Mouse (Mus musculus): ENCODE results near the gene 9230102O04Rik. TPM values are rescaled to one million over a fixed set of nuclear protein-coding genes. Genes with fewer than 3 reads are reported as not detected.

The 9230102O04Rik gene
- polyA plus RNA-seq, 1 experiment from 2014 or later: 7.2 TPM

DNA sequence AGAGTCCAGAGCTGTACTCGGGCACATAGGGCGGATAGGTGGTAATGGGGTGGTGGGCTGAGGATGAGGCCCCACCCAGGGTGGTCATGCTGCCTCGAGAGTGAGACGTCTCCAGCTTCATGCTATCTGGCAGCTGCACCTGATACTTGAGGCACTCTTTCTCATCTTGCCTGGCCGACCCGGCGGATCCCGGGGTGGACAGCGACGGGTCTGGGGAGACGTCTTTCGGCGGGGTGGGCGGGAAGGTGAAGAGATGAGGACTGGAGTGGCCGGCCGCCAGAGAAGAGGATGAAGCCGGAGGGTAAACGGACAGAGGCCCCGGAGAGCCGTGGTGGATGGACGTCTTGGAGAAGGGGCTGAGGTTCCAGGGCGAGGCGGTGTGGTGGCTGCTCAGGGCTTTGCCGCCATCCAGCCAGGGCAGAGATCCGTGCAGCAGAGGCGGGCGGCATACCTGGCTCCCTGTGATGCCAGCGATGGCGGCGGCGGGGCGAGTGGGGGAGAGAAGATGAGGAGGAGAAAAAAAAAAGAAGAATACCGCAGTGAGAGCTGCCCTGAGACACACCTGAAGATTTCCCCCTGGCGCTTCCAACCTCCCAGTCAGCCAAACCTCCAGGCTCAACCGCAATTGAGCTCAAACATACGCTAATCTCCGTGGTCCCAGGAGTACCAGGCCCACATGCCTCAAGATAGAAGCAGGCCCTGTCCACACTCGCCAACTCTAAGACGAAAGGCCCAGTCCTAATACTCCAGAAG lies 14.7 kb downstream of the 9230102O04Rik start:
- ATAC-seq (ENCODE audit: low FRiP score, low TSS enrichment): no peak
- WGBS: 17% methylated on average over 38 of the region's 39 CpGs
- H3K9ac ChIP-seq (replicated peaks; ENCODE audit: low read length): peak overlapping the region; percentile 70

DNA sequence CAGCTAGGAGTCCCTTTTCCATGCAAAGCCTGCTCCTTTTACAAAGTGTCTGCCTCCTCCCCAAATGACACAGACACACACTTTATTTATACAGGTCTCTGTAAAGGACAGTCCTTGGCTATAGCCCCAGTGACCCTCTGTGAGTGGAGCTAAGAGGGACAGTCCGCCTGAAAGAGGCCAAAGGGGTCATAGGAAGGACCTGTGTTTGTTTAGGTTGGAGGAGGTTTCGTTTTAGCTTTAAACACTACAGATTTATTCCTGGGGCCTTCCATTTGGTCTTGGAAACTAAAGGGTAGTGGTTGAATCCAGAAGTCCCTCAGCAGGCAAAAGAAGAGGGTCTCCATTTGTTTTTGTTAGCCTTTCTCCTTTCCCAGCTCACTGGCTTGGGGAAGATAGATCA lies 15.6 kb downstream of the 9230102O04Rik start:
- Histone ChIP-seq H3K27me3 (ENCODE audit: insufficient read depth, low read length) (peaks cover 83% of the 10 kb centered on the region), H3K4me2 (replicated peaks; ENCODE audit: low read depth, low read length) (peak overlapping the region; percentile 90)
- WGBS: 28% methylated on average over 2 of the region's 2 CpGs

More for the DNA sequence above, 14.7 kb downstream of the 9230102O04Rik start:
- Histone ChIP-seq H3K27me3 (ENCODE audit: insufficient read depth, low read length) (peaks cover 77% of the 10 kb centered on the region), H3K4me2 (replicated peaks; ENCODE audit: low read depth, low read length) (peak overlapping the region; percentile 90), H3K27ac (ENCODE audit: low read length) (peak overlapping the region; percentile 81), H3K9me3 (ENCODE audit: low read length) (no peaks in the 10 kb centered on the region), H3K4me3 (ENCODE audit: low read length) (peak overlapping the region; percentile 55), H3K36me3 (ENCODE audit: insufficient read depth, low read length) (no peaks in the 10 kb centered on the region), H3K4me1 (ENCODE audit: insufficient read depth, low read length) (peaks cover 12% of the 10 kb centered on the region; the same call in 1 of the 2 replicates)

DNA sequence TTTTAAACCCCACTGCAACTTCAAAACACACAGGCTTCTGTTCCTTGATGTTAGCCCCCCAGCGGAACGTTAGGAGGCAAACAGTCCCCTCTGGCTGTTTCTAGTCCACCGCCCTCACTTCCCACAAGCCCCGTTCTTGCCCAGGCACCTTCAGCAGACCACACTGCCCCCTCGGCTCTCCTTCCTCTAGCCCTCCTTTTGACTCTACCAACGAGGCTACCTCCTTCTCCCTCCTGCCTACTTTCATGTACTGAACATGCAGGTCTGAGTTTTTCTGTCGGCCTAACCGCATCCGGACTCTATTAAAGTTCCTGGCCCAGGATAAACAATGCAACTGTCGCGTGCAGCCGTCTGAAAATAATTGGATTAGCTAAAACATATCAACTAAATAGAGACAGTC lies 16.7 kb downstream of the 9230102O04Rik start:
- WGBS: 13% methylated on average over 12 of the region's 12 CpGs
- peak overlapping the region; percentile 51 for H3K9ac ChIP-seq (replicated peaks; ENCODE audit: low read length)
- peak overlapping the region; percentile 67 for H3K27ac ChIP-seq (ENCODE audit: low read length)
- H3K4me2 ChIP-seq (replicated peaks; ENCODE audit: low read depth, low read length): peak overlapping the region; percentile 90
- H3K36me3 ChIP-seq (ENCODE audit: insufficient read depth, low read length): no peaks in the 10 kb centered on the region
- peak overlapping the region; percentile 55 for H3K4me3 ChIP-seq (ENCODE audit: low read length)
- ATAC-seq (ENCODE audit: low FRiP score, low TSS enrichment): no peak; the same call in 1 of the 2 replicates
- H3K27me3 ChIP-seq (ENCODE audit: insufficient read depth, low read length): peaks cover 88% of the 10 kb centered on the region
- no peaks in the 10 kb centered on the region for H3K9me3 ChIP-seq (ENCODE audit: low read length)
- H3K4me1 ChIP-seq (ENCODE audit: insufficient read depth, low read length): peaks cover 3% of the 10 kb centered on the region; the same call in 1 of the 2 replicates

More for the DNA sequence above, 15.6 kb downstream of the 9230102O04Rik start:
- Histone ChIP-seq H3K27ac (ENCODE audit: low read length) (peak overlapping the region; percentile 81; the same call in 1 of the 2 replicates), H3K36me3 (ENCODE audit: insufficient read depth, low read length) (no peaks in the 10 kb centered on the region), H3K9ac (replicated peaks; ENCODE audit: low read length) (peak overlapping the region; percentile 70), H3K4me1 (ENCODE audit: insufficient read depth, low read length) (peaks cover 11% of the 10 kb centered on the region; the same call in 1 of the 2 replicates), H3K9me3 (ENCODE audit: low read length) (no peaks in the 10 kb centered on the region), H3K4me3 (ENCODE audit: low read length) (peak overlapping the region; percentile 55)
- ATAC-seq (ENCODE audit: low FRiP score, low TSS enrichment): no peak

DNA sequence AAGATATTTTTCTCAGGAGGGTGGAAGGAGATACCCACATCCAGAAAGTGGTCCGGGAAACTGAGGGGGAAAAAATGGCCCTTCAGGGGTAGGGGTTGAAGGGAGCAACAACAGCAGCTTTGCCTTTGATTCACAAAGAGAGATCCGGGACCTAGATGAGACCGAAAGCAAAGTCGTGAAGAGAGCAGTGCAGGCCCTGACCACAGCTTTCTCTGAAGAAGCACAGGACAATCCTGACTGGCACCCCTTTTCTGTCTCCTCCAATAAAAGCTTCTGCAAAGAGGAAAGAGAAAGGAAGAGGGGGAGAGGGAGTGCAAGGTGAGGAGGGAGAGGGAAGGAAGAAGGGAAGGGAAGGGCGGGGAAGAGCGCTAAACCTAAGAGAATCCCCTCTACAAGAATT lies 17.5 kb downstream of the 9230102O04Rik start:
- Histone ChIP-seq H3K4me1 (ENCODE audit: insufficient read depth, low read length) (peaks cover 3% of the 10 kb centered on the region; the same call in 1 of the 2 replicates), H3K9me3 (ENCODE audit: low read length) (no peaks in the 10 kb centered on the region), H3K4me2 (replicated peaks; ENCODE audit: low read depth, low read length) (peak overlapping the region; percentile 90), H3K27ac (ENCODE audit: low read length) (peak overlapping the region; percentile 63), H3K4me3 (ENCODE audit: low read length) (peak overlapping the region; percentile 55), H3K36me3 (ENCODE audit: insufficient read depth, low read length) (no peaks in the 10 kb centered on the region), H3K9ac (replicated peaks; ENCODE audit: low read length) (peak overlapping the region; percentile 51), H3K27me3 (ENCODE audit: insufficient read depth, low read length) (peaks cover 87% of the 10 kb centered on the region)
- no peak for ATAC-seq (ENCODE audit: low FRiP score, low TSS enrichment)
- 33% methylated on average over 6 of the region's 6 CpGs for WGBS

DNA sequence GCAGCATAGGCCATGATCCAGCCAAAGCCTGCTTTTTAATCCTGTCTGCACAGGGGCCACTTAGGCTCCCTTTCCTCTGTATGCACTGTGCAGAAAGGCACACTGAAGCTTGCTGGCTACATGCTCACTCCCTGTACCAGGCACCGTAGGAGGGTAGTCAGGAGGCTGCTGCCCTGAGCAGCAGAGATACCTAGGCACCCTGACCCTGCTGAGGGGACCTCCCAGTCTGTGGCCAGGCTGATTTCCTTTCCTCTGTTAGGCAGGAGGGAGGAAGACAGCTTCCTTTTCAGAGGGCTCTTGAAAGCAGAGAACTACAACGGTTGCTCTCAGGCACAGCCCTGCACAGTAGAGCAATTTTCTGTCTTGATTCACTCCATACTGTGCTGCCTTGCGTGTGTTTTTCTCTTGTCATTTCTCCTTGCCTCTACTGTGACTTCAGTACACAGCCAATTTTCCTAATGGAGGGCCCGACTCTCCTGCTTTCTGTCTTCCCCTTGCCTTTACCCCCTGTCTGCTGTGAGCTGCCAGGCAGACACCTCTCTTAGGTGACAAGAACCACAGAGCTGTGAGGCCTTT lies 18.1 kb downstream of the 9230102O04Rik start:
- H3K4me3 ChIP-seq (ENCODE audit: low read length): peak overlapping the region; percentile 55
- no peaks in the 10 kb centered on the region for H3K9me3 ChIP-seq (ENCODE audit: low read length)
- 0 out of 2 replicates have a peak, but pooled peaks have one; percentile 35 for ATAC-seq (ENCODE audit: low FRiP score, low TSS enrichment)
- H3K36me3 ChIP-seq (ENCODE audit: insufficient read depth, low read length): 0 out of 2 replicates have a peak, but pooled peaks cover 2% of the 10 kb centered on the region
- peak overlapping the region; percentile 51 for H3K9ac ChIP-seq (replicated peaks; ENCODE audit: low read length)
- peak overlapping the region; percentile 63 for H3K27ac ChIP-seq (ENCODE audit: low read length)
- 23% methylated on average over 4 of the region's 4 CpGs for WGBS
- H3K27me3 ChIP-seq (ENCODE audit: insufficient read depth, low read length): peaks cover 86% of the 10 kb centered on the region
- peaks cover 3% of the 10 kb centered on the region; the same call in 1 of the 2 replicates for H3K4me1 ChIP-seq (ENCODE audit: insufficient read depth, low read length)
- peak overlapping the region; percentile 90 for H3K4me2 ChIP-seq (replicated peaks; ENCODE audit: low read depth, low read length)

DNA sequence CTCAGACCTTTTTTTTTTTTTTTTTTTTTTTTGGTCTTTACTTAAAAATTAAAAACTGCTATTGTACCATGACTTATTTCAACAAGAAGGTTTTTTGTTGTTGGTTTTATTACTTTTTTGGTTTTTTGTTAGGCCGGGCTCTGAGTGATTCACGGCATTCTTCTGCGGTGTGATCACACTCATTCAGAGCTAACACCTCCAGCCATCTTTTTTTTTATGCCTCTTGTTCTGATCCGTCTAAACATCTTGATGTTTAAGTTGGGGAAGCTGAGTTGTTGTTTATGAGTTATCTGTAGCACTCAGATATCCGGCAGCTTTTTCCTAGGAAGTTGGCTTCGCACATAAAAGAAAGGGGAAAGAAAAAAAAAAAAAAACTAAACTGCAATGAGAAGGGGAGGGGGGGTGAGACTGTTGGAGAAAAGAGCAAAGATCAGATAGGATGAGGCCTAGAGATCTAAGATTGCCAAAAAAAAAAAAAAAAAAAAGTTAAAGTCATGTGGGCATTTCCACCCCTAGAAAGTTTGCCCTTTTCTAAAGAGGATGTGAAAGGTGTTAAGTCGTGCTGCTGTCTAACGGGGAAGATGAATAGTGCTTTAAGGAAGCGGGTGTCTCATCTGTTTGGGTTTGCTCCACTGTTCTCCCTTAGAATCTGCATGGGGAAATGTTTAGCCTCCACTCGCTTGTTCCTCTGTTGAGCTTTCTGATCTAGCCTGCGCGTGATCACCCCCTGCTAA lies 22.1 kb downstream of the 9230102O04Rik start:
- WGBS: 39% methylated on average over 12 of the region's 12 CpGs
- 0 out of 2 replicates have a peak, but pooled peaks cover 2% of the 10 kb centered on the region for H3K36me3 ChIP-seq (ENCODE audit: insufficient read depth, low read length)
- no peak for ATAC-seq (ENCODE audit: low FRiP score, low TSS enrichment)
- no peak overlapping the region for H3K27ac ChIP-seq (ENCODE audit: low read length)
- no peaks in the 10 kb centered on the region for H3K9me3 ChIP-seq (ENCODE audit: low read length)
- no peak overlapping the region; the same call in 1 of the 2 replicates for H3K9ac ChIP-seq (replicated peaks; ENCODE audit: low read length)
- no peaks in the 10 kb centered on the region for H3K4me1 ChIP-seq (ENCODE audit: insufficient read depth, low read length)
- peak overlapping the region; percentile 4; the same call in 1 of the 2 replicates for H3K4me2 ChIP-seq (replicated peaks; ENCODE audit: low read depth, low read length)
- peak overlapping the region; percentile 18; the same call in 1 of the 2 replicates for H3K4me3 ChIP-seq (ENCODE audit: low read length)
- H3K27me3 ChIP-seq (ENCODE audit: insufficient read depth, low read length): peaks cover 48% of the 10 kb centered on the region

DNA sequence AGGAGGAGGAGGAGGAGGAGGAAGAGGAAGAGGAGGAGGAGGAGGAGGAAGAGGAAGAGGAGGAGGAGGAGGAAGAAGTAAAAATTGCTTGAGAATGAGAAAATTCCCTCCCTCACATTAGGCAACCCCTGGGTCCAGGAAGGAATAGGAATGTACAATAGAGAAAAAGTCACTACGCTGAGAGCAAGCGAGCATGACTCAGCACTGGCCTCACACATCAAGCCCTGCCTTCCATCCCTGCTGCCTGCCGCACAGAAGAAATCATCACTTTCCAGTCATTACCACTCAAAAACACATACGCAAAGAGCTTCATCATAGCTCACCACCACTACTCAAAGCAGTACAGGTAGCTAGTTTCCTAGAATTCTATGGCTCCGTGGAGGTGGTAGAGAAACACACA lies 28.6 kb downstream of the 9230102O04Rik start:
- Histone ChIP-seq H3K4me2 (replicated peaks; ENCODE audit: low read depth, low read length) (no peak overlapping the region), H3K27me3 (ENCODE audit: insufficient read depth, low read length) (no peaks in the 10 kb centered on the region), H3K9ac (replicated peaks; ENCODE audit: low read length) (no peak overlapping the region), H3K27ac (ENCODE audit: low read length) (no peak overlapping the region), H3K9me3 (ENCODE audit: low read length) (no peaks in the 10 kb centered on the region), H3K4me3 (ENCODE audit: low read length) (no peak overlapping the region), H3K36me3 (ENCODE audit: insufficient read depth, low read length) (no peaks in the 10 kb centered on the region), H3K4me1 (ENCODE audit: insufficient read depth, low read length) (no peaks in the 10 kb centered on the region)
- no peak for ATAC-seq (ENCODE audit: low FRiP score, low TSS enrichment)
- WGBS: 76% methylated on average over 5 of the region's 5 CpGs

DNA sequence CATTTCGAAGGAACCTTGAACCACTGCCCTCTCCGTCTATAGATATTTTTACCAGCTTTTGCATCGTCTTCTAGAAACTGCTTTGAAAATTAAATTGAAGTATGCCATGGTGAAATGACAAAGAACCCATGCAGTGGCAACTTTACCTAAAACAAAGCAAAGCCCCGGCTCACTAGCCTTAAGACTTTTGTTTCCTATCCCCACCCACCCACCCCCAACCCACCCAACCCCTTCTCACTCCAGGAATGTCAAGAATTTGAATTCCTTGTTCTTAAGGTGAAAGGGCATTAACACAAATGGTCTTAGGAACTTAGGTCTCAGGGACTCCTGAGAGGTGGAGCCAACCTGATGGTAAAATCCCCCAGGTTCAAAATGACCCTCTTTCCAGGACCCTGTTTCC lies 33.5 kb downstream of the 9230102O04Rik start:
- WGBS: 59% methylated on average over 4 of the region's 4 CpGs
- H3K4me2 ChIP-seq (replicated peaks; ENCODE audit: low read depth, low read length): no peak overlapping the region
- no peaks in the 10 kb centered on the region for H3K36me3 ChIP-seq (ENCODE audit: insufficient read depth, low read length)
- H3K27ac ChIP-seq (ENCODE audit: low read length): no peak overlapping the region
- no peak overlapping the region for H3K4me3 ChIP-seq (ENCODE audit: low read length)
- no peaks in the 10 kb centered on the region for H3K9me3 ChIP-seq (ENCODE audit: low read length)
- no peaks in the 10 kb centered on the region for H3K27me3 ChIP-seq (ENCODE audit: insufficient read depth, low read length)
- no peak for ATAC-seq (ENCODE audit: low FRiP score, low TSS enrichment)
- H3K4me1 ChIP-seq (ENCODE audit: insufficient read depth, low read length): no peaks in the 10 kb centered on the region
- no peak overlapping the region for H3K9ac ChIP-seq (replicated peaks; ENCODE audit: low read length)

DNA sequence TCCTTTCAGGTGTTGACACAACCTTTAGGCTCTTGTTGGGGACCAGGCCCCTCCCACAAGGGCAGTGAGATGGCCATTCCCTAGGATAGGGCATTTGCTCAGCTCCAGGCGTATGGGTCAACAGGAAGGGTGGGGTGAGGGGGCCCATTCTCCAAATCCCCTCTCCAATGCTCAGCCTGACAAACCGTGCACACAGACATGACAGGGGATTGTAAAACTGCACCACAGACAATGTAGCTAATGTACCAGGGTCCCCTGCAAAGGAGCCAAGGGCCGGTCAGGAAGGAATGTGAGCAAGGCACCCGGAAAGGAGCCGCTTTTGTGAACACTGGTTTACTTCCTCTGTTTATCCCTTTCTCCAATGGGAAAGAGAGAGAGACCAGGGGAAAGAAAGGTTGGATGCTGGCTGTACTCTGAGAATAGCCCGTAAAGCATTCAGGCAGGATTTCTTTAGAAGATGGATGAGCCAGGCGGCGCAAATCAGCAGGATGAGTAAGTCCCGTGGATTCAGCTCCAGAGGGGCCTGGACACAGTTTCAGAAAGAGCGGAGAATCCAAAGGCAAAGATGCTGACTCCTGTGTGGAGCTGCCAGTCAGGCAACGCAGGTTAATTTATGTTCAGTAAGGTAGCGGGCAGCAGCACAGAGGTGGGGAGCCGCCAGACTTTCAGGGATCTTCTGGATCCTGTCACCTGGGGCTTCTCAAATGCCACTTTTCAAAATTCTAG lies 36.3 kb downstream of the 9230102O04Rik start:
- Histone ChIP-seq H3K4me2 (replicated peaks; ENCODE audit: low read depth, low read length) (no peak overlapping the region), H3K4me3 (ENCODE audit: low read length) (no peak overlapping the region), H3K36me3 (ENCODE audit: insufficient read depth, low read length) (no peaks in the 10 kb centered on the region), H3K4me1 (ENCODE audit: insufficient read depth, low read length) (no peaks in the 10 kb centered on the region), H3K27me3 (ENCODE audit: insufficient read depth, low read length) (no peaks in the 10 kb centered on the region), H3K9me3 (ENCODE audit: low read length) (no peaks in the 10 kb centered on the region), H3K27ac (ENCODE audit: low read length) (no peak overlapping the region), H3K9ac (replicated peaks; ENCODE audit: low read length) (no peak overlapping the region)
- ATAC-seq (ENCODE audit: low FRiP score, low TSS enrichment): peak; percentile 57
- 27% methylated on average over 13 of the region's 13 CpGs for WGBS
